Comparison of ENCODE assay signal across 13 mouse cellular contexts in the genomic region with DNA sequence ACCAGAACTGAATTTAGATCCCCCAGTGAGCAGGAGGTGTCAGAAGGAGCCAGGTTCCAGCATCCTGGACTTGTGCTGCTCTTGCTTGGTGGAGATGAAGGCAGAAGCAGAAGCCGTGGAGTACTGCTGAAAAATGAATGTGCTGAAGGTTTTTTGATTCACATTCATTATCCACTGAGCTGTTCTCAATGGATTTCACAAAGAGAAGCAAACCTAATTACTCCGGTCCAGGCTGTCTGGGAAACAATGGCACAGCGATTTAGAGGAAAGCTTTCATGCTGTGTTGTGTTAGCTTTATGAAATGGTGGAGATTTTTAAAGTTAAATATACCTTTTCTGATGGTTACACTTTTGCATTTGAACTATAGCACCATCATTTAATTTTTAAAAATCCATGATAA.
"Had no signal": no experiment of that assay in that cellular context is flagged by ENCODE, and none has a peak within 500 bp of the region (broad histone marks: within the 10 kb centered on the region; RNA-seq: fewer than 3 reads in every experiment).

No protein-coding gene starts in this region.

- H3K9me3 ChIP-seq: limb, embryonic 15.5 days; liver, embryonic 13.5 days; lung, embryonic 15.5 days; megakaryocyte, embryonic 14.5 days; midbrain, embryonic 12.5 days had no signal

- DNase-seq: kidney, adult 8-10 months; kidney, postnatal 25 days; liver, embryonic 13.5 days; liver, postnatal 0 days; lung, postnatal 14 days; thymus, postnatal 14 days had no signal

- H3K4me1 ChIP-seq: limb, embryonic 15.5 days; liver, embryonic 13.5 days; lung, embryonic 15.5 days; megakaryocyte, embryonic 14.5 days had no signal

- ATAC-seq: liver, postnatal 0 days had no signal

- H3K4me2 ChIP-seq: limb, embryonic 15.5 days; liver, embryonic 13.5 days; lung, embryonic 15.5 days; midbrain, embryonic 12.5 days had no signal

- H3K27me3 ChIP-seq: limb, embryonic 15.5 days; liver, embryonic 13.5 days; lung, embryonic 15.5 days; megakaryocyte, embryonic 14.5 days; midbrain, embryonic 12.5 days had no signal

- H3K36me3 ChIP-seq: limb, embryonic 15.5 days; liver, embryonic 13.5 days; lung, embryonic 15.5 days; midbrain, embryonic 12.5 days had no signal

- H3K4me3 ChIP-seq: left cerebral cortex, adult 2 months; limb, embryonic 15.5 days; liver, embryonic 13.5 days; lung, embryonic 15.5 days; megakaryocyte, embryonic 14.5 days; midbrain, embryonic 12.5 days had no signal

- H3K9ac ChIP-seq: limb, embryonic 15.5 days; liver, embryonic 13.5 days; liver, postnatal 0 days; lung, embryonic 15.5 days; midbrain, embryonic 12.5 days had no signal

- H3K27ac ChIP-seq: left cerebral cortex, adult 2 months; limb, embryonic 15.5 days; liver, embryonic 13.5 days; lung, embryonic 15.5 days; macrophage; midbrain, embryonic 12.5 days; stomach, postnatal 0 days had no signal
